Mouse (Mus musculus) urinary bladder, adult 2 months (tissue): ENCODE measurements around the gene Pafah1b3. TPM values are rescaled to one million over a fixed set of nuclear protein-coding genes. Genes with fewer than 3 reads are reported as not detected.
"Not testable (repeated sequence)": the region's sequence is repeated elsewhere in the genome, so short reads cannot be mapped to it uniquely, and the experiment has no call there.

Source experiments
- DNase-seq: peaks from one replicate; pipeline ENCODE4 v3.0.0; 2022; ENCODE audit warnings: low spot score
- polyA plus RNA-seq: library from polyadenylated mRNA; depleted of rRNA; stranded (reverse); fragments of >200 nt; gene quantifications from 2 replicates; pipeline ENCODE4 v1.2.3, GENCODE M21; 2012

Pafah1b3 gene
- polyA plus RNA-seq, 1 experiment: 48.5 TPM

DNA sequence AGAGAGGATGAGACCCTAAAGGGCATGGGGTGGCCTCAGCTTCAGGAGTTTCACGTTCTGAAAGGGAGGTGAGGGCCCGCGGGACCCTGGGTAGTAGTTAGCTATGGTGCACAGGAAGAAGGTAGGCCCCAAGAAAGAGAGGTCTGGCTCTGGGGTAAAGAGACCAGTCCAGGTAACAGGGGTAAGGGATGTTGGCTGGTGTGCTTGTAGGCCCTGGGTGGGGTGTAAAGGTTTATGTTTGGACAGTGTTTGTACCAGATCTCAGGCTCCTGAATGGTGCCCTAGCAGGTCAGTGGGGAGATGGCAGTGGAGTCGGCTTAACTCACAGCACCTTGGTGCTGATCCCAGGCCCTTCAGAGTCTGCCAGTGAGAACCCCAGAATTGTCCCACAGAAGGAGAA lies 28.8 kb downstream of the Pafah1b3 start:
- DNase-seq: peak; percentile 28

DNA sequence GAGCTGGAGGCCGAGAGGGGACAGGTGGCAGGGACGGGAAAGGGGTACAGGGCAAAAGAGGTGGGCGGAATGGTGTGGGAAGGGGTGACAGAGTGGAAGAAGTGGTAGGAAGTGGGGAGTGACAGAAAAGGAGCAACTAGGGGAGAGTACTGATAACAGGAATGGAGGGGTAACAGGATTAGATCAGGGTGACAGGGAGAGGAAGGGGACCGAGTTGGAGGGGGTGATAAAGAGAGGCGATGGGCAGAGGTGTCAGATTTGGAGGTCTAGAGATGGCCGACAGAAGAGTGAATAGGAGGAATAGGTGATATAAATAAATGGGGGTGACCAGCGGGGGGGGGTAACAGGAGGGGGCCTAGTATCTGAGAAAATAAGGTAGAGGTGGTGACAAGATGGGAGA lies 29.2 kb downstream of the Pafah1b3 start:
- no peak for DNase-seq

GRCm38 (mm10) chr7:25267751-25268463 lies 29.9 kb downstream of the Pafah1b3 start:
- peak; percentile 96 for DNase-seq

DNA sequence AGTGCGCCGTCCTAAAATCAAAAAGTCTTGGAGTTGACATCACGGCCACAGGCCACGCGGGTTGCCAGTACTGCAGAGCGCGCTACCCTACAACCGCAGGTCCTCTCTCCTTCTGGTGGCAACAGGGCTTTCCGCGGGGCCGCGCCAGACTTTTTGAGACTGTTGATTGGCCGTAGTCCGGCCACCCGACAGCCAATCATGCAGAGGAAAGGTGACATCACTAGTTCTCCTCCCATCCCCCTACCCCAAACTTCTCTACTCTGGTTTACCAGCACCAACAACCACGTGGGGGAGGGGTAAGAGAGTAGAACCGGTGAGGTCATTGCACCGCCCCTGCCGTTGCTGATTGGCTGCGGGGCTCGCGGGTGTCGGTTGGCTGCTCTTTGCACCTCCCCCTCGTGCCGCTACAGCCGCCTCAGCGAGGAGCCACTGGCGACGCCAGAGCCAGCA lies 30.5 kb downstream of the Pafah1b3 start, which contains the start of gene Cic:
Gene Cic (plus strand): TSS at position 404 of the 450 bp plus-strand sequence.
- DNase-seq: no peak

DNA sequence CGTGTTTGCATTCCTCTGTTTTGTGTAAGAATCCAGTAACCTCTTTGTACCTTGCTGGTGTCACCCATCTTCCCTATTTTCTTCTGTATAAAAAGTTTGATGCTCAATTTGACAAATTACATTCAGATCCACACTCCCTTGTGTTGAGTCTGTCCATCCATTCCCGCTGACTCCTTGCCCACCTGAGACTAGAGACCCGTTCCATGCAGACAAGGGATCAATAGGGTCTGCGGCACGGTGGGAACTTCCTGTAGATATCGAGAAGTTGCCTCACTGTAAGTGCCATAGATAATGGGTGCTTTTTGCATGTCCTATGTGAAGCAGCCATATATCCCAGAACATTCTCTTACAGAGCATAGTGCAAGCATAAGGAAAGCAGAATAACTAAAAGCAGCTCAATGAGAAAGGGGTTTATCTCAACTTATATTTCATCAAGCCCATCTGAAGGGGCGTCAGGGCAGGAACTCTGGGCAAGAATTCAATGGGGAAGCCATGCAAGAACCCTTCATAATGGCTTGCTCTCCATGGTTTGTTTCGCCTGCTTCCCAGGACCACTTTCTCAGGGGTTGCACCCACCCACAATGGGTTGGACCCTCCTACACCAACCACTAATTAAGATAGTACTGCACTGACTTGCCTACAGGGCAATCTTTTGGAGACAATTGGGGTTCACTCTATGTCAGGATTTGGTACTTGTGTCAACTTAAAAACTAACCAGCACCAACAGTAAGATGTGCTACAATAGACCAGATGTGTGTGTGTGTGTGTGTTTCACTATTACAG lies 31.4 kb downstream of the Pafah1b3 start:
- DNase-seq: peak; percentile 12

GRCm38 (mm10) chr7:25265743-25266142 lies 32.0 kb downstream of the Pafah1b3 start:
- not testable (repeated sequence) for DNase-seq

DNA sequence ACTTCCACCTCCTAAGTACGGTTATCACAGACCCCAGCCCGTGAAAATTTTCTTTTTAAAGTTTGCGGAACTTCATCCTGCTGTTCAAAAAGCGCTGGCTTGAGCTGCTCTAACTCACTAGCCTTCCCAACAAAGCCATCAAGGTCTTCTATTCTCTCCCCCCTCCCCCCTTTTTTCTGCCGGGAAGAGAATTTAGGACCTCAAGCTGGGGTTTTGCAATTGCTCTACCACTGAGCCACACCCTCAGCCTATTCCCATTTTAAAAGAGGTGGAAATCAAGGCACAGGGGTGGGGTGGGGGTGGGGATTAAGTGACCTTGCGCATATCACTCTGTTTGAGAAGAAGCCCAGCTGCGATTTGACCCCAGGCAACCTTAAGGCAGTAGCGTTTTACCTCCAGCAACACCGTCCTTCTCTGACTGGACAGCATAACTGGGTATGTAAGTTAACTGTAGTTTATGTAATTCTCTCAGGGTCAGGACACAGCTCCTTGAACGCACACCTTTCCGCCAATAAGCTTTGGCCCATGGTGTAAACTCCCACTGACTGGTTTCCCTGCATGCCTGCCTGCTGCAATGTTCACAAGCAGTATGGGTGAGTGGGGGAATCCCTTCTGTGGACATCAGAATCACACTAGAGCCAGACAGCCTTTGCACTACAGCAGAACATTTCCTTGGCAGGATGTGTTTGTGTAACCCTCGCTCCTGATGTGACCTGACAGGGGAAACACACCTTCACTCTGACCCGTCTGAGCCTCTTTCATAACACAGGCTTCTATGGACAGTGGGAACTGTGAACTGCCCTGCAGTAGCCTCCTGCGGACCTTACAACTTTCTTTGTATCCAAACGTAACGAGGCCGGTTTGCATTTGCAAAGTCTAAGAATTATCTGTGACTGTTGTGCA lies 33.6 kb downstream of the Pafah1b3 start:
- no peak for DNase-seq

GRCm38 (mm10) chr7:25261896-25262295 lies 35.9 kb downstream of the Pafah1b3 start:
- DNase-seq: no peak

GRCm38 (mm10) chr7:25251822-25252221 lies 46.0 kb downstream of the Pafah1b3 start:
- DNase-seq: no peak

GRCm38 (mm10) chr7:25251071-25251791 lies 46.6 kb downstream of the Pafah1b3 start:
- no peak for DNase-seq

GRCm38 (mm10) chr7:25250141-25250972 lies 47.4 kb downstream of the Pafah1b3 start, which contains the start of gene Erf:
TSS of gene Erf (minus strand) at chr7:25250761.
- DNase-seq: peak; percentile 99

GRCm38 (mm10) chr7:25249314-25250140 lies 48.3 kb downstream of the Pafah1b3 start:
- DNase-seq: peak; percentile 70

DNA sequence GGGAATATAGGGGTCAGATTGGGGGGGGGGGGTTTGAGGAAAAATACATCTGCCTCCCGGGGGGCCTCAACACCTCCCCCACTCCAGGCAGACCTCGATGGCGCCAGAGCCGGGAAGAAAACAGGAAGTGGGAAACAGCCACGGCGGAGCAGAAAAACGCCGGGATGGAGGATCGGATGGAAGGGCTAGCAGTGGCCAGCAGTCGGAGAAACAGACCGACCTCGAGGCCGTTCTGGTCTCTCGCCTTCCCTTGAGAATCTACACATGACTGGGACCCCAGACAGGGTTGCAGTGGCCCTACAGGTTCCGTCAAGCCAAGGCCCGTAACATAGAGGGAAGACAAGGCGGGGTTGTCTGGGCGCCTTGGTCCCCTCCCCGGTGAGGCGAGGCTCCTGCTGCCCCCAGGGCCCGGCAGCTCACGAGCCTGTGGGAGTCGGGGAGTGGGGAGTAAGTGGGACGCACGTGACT lies 48.9 kb downstream of the Pafah1b3 start:
- no peak for DNase-seq

DNA sequence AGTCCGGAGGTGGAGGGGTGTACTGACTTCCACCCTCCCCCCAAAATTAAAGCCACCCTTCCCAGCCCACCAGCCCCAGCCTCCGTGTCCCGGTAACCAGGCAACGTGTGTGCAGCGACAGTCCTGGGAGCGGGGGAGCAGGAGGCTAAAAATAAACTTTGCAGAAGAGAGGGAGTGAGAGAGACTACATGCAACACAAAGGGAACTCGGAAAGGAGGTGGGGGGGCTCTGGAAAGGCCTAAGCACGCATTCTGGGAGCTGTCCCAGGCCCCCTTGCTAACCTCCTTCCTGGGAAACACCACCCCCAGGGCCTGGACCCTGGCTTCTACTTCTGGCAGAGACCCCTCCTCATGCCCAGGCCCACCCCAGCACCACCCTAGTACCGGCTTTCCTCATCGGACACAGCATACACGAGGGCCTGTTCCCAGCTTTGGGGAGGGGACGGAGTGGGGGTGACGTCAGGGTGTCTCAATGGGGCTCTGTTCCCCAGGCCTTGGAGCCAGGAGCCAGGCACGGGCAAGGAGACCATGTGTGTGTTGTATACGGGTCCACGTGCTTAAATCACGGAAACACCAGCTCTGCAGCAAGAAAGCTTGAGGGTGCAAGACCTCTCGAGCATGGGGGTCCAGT lies 49.7 kb downstream of the Pafah1b3 start:
- peak; percentile 29 for DNase-seq

DNA sequence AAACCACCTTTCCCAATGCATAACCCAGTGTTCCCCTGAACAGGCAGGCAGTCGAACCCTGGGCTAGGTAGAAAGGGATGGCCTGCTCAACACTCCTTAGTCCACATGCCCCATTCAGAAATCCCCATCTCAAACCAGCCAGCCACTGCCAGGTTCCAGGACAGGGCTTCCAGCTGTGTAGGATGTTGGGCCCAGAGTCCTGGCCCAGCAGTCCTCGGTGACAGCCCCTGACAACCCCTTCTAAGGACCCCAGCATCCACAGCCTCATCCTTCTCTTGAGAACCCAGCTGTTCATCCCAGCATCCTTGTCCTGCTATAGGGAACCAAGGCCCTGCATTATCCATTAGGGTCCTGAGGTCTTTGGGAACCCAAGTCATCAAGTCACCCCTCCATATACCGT lies 50.3 kb downstream of the Pafah1b3 start:
- no peak for DNase-seq

- DNase-seq: no peak
These were observed 51.0 kb downstream of the Pafah1b3 start for GRCm38 (mm10) chr7:25246759-25247137.

DNA sequence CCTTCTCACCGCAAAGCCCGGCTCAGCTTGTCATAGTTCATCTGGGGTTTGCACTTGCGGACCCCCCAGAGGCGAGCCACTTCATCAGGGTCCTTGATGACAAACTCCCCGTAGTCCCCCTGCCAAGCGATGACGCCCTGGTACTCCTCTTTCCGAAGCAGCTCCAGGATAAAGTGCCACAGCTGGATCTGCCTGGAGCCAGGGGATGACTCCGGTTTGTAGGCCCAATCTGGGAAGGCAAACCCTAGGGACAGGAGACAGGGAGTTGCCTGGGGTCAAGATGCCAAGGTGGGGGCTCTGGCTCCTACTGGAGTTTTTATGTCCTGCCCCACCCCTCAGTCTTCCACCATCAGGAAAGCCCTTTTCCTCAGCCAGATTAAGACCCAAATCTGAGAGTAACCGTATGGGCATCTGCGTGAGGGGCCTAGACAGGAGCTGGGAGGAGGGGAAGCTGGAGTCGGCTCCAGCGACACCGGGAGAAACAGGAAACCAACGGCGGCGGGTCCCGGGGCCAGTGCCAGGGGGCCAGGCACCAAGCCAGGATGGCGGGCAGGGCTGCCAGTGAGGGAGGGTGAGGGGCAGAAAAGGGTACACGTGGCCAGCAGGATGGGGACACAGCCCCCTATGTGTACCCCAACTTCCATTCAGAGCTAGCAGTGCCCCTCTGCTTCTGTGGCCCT lies 51.6 kb downstream of the Pafah1b3 start:
- no peak for DNase-seq
